Mouse (Mus musculus) midbrain, postnatal 0 days (tissue): ENCODE measurements around the gene Best3. TPM values are rescaled to one million over a fixed set of nuclear protein-coding genes. Genes with fewer than 3 reads are reported as not detected.

ENCODE experiments used
- ATAC-seq: fragments of 200-750 bp; cut with Nextera tagmentation; 2 replicates; pipeline ENCODE4 v1.8.0; 2017; ENCODE audit warnings: moderate number of reproducible peaks, mild to moderate bottlenecking, moderate TSS enrichment, moderate library complexity; ENCODE audit not compliant: low FRiP score
- DNase-seq: peaks from one replicate; pipeline ENCODE4 v3.0.0-alpha.2; 2015; ENCODE audit warnings: low spot score
- H3K27ac ChIP-seq: fragments of 300-500 bp; sonication (generic); 2 replicates; pipeline ENCODE4 v1.5.1; 2014; ENCODE audit warnings: low read depth, mild to moderate bottlenecking, low read length, mixed read lengths
- H3K27me3 ChIP-seq: fragments of 300-500 bp; sonication (generic); 2 replicates; pipeline ENCODE4 v1.6.1; 2014; ENCODE audit warnings: low read length, control low read depth, mixed read lengths; ENCODE audit not compliant: insufficient read depth
- H3K36me3 ChIP-seq: fragments of 300-500 bp; sonication (generic); 2 replicates; pipeline ENCODE4 v1.6.1; 2014; ENCODE audit warnings: low read length, control low read depth, mixed read lengths; ENCODE audit not compliant: insufficient read depth
- H3K4me1 ChIP-seq: fragments of 300-500 bp; sonication (generic); 2 replicates; pipeline ENCODE4 v1.6.1; 2014; ENCODE audit warnings: mild to moderate bottlenecking, control low read depth, antibody characterized with exemption, low read length, mixed read lengths; ENCODE audit not compliant: insufficient read depth
- H3K4me2 ChIP-seq: fragments of 300-500 bp; sonication (generic); 2 replicates; pipeline ENCODE4 v1.6.1; 2014; ENCODE audit warnings: low read depth, mild to moderate bottlenecking, low read length, mixed read lengths; ENCODE audit not compliant: poor library complexity, severe bottlenecking
- H3K4me3 ChIP-seq: fragments of 300-500 bp; sonication (generic); 2 replicates; pipeline ENCODE4 v1.5.1; 2014; ENCODE audit warnings: low read depth, mild to moderate bottlenecking, low read length, moderate library complexity
- H3K9ac ChIP-seq: fragments of 300-500 bp; sonication (generic); replicated peaks from 2 replicates; pipeline ENCODE4 v1.6.1; 2014; ENCODE audit warnings: mild to moderate bottlenecking, low read length, moderate library complexity, mixed read lengths; ENCODE audit not compliant: poor library complexity, severe bottlenecking
- H3K9me3 ChIP-seq: fragments of 300-500 bp; sonication (generic); 2 replicates; pipeline ENCODE4 v1.6.1; 2016; ENCODE audit warnings: low read length, control low read depth
- CTCF ChIP-seq: IDR thresholded peaks from 2 replicates; pipeline ENCODE4 v1.5.1; 2016; ENCODE audit warnings: antibody characterized with exemption, mild to moderate bottlenecking
- WGBS: fragments of 180-500 bp; shearing (Covaris S2); extraction: QIAGEN DNeasy Blood & Tissue Kit; methylation state at CpG from one replicate; pipeline ENCODE4 v1.1.7; 2014; 5-methylcytosine and 5-hydroxymethylcytosine counted together
- polyA plus RNA-seq: library from polyadenylated mRNA; unstranded; fragments of >200 nt; fragmentation: Nextera tagmentation; extraction: Ambion mirVana; gene quantifications from 2 replicates; pipeline ENCODE4 v1.2.1, GENCODE M21; 2015
- total RNA-seq: library from RNA; depleted of rRNA; stranded (reverse); fragments of >200 nt; gene quantifications from 2 replicates; pipeline ENCODE4 v1.2.3, GENCODE M21; 2014

Gene Best3
- total and polyA plus RNA-seq, 2 experiments from 2014 or later = 0.11 to 0.27 TPM

GRCm38 (mm10) chr10:116980273-116980672, 5.8 kb upstream of the Best3 start:
- WGBS = 89% methylated on average over 4 of the region's 4 CpGs
- no peak overlapping the region for H3K4me3 ChIP-seq
- DNase-seq (no peak), ATAC-seq (no peak)
- no peaks in the 10 kb centered on the region for H3K9me3 ChIP-seq
- no peak overlapping the region for H3K27ac ChIP-seq
- H3K36me3 ChIP-seq = no peaks in the 10 kb centered on the region
- no peak overlapping the region for H3K9ac ChIP-seq
- no peak overlapping the region for H3K4me2 ChIP-seq
- no peaks in the 10 kb centered on the region for H3K4me1 ChIP-seq
- no peaks in the 10 kb centered on the region for H3K27me3 ChIP-seq
- no peak for TF ChIP-seq CTCF

- Histone ChIP-seq H3K9me3 (no peaks in the 10 kb centered on the region), H3K4me2 (no peak overlapping the region), H3K27me3 (no peaks in the 10 kb centered on the region), H3K4me3 (no peak overlapping the region), H3K4me1 (no peaks in the 10 kb centered on the region), H3K36me3 (no peaks in the 10 kb centered on the region), H3K27ac (no peak overlapping the region), H3K9ac (no peak overlapping the region)
- peak; percentile 66 for TF ChIP-seq CTCF
- DNase-seq (peak; percentile 18), ATAC-seq (no peak)
- WGBS = 70% methylated on average over 3 of the region's 3 CpGs
Observed at GRCm38 (mm10) chr10:116980888-116981287, 5.2 kb upstream of the Best3 start.

GRCm38 (mm10) chr10:116982526-116982925, 3.6 kb upstream of the Best3 start:
- Histone ChIP-seq H3K4me2 (no peak overlapping the region), H3K9me3 (no peaks in the 10 kb centered on the region), H3K27me3 (no peaks in the 10 kb centered on the region), H3K36me3 (no peaks in the 10 kb centered on the region), H3K4me3 (no peak overlapping the region), H3K4me1 (no peaks in the 10 kb centered on the region), H3K9ac (no peak overlapping the region), H3K27ac (no peak overlapping the region)
- DNase-seq (no peak), ATAC-seq (no peak)
- no peak for TF ChIP-seq CTCF
- whole genome bisulfite sequencing = 75% methylated on average over 3 of the region's 4 CpGs

- H3K9ac ChIP-seq = no peak overlapping the region
- no peak overlapping the region for H3K4me2 ChIP-seq
- H3K4me1 ChIP-seq = no peaks in the 10 kb centered on the region
- no peaks in the 10 kb centered on the region for H3K27me3 ChIP-seq
- H3K27ac ChIP-seq = no peak overlapping the region
- ATAC-seq (no peak), DNase-seq (no peak)
- no peaks in the 10 kb centered on the region for H3K36me3 ChIP-seq
- WGBS = 56% methylated on average over 12 of the region's 12 CpGs
- no peak overlapping the region for H3K4me3 ChIP-seq
- no peak for TF ChIP-seq CTCF
- H3K9me3 ChIP-seq = no peaks in the 10 kb centered on the region
Observed at GRCm38 (mm10) chr10:116984836-116985235, 1.3 kb upstream of the Best3 start.

- no peak for DNase-seq
- no peak overlapping the region for H3K4me2 ChIP-seq
Observed at GRCm38 (mm10) chr10:116993971-116994370, 7.9 kb downstream of the Best3 start.

GRCm38 (mm10) chr10:116995162-116995561, 9.0 kb downstream of the Best3 start:
- Histone ChIP-seq H3K4me3 (no peak overlapping the region), H3K36me3 (no peaks in the 10 kb centered on the region), H3K27ac (no peak overlapping the region), H3K9me3 (no peaks in the 10 kb centered on the region), H3K4me1 (no peaks in the 10 kb centered on the region), H3K9ac (no peak overlapping the region), H3K27me3 (no peaks in the 10 kb centered on the region), H3K4me2 (no peak overlapping the region)
- no peak for DNase-seq
- 83% methylated on average over 5 of the region's 5 CpGs for WGBS
- TF ChIP-seq CTCF = no peak
- no peak for ATAC-seq

More at GRCm38 (mm10) chr10:116993971-116994370, 7.9 kb downstream of the Best3 start:
- H3K9me3 ChIP-seq = no peaks in the 10 kb centered on the region
- no peak overlapping the region for H3K27ac ChIP-seq
- TF ChIP-seq CTCF = no peak
- ATAC-seq = no peak
- H3K4me3 ChIP-seq = no peak overlapping the region
- WGBS = 88% methylated on average over 8 of the region's 8 CpGs
- no peaks in the 10 kb centered on the region for H3K4me1 ChIP-seq
- no peak overlapping the region for H3K9ac ChIP-seq
- no peaks in the 10 kb centered on the region for H3K36me3 ChIP-seq
- no peaks in the 10 kb centered on the region for H3K27me3 ChIP-seq
